Mouse (Mus musculus): ENCODE data around the gene Mroh7. TPM values are rescaled to one million over a fixed set of nuclear protein-coding genes. Genes with fewer than 3 reads are reported as not detected.
"Not testable (repeated sequence)": the region's sequence is repeated elsewhere in the genome, so short reads cannot be mapped to it uniquely, and the experiment has no call there.

Mroh7 gene
- 0.51 and 0.70 TPM in 2 replicates for polyA plus RNA-seq (2015; fragmentation: Nextera tagmentation; extraction: Ambion mirVana)

GRCm38 (mm10) chr4:106730814-106731213 lies at the start of gene Mroh7:
Gene Mroh7, minus strand, starts transcription at chr4:106730925.
- Histone ChIP-seq H3K9ac (no peak within 1 kb of the TSS), H3K36me3 (no peaks in the 10 kb centered on the region), H3K4me3 (no peak within 1 kb of the TSS), H3K27ac (no peak within 1 kb of the TSS), H3K4me1 (no peaks in the 10 kb centered on the region), H3K4me2 (replicated peaks) (no peak within 1 kb of the TSS), H3K27me3 (no peaks in the 10 kb centered on the region), H3K9me3 (no peaks in the 10 kb centered on the region)
- ATAC-seq (ENCODE audit: low FRiP score, low read depth) = no peak
- 79% methylated on average over 7 of the region's 7 CpGs for WGBS

GRCm38 (mm10) chr4:106780045-106780444 lies 49.3 kb upstream of the Mroh7 start:
- Histone ChIP-seq H3K27ac (peak overlapping the region; percentile 72; the same call in 1 of the 2 replicates), H3K27me3 (no peaks in the 10 kb centered on the region), H3K36me3 (no peaks in the 10 kb centered on the region), H3K4me1 (peaks cover 72% of the 10 kb centered on the region), H3K4me3 (no peak overlapping the region), H3K9ac (no peak overlapping the region), H3K9me3 (no peaks in the 10 kb centered on the region), H3K4me2 (replicated peaks) (no peak overlapping the region)
- 36% methylated on average over 3 of the region's 3 CpGs for WGBS
- peak; percentile 18; the same call in 1 of the 2 replicates for ATAC-seq (ENCODE audit: low FRiP score, low read depth)

GRCm38 (mm10) chr4:106778116-106778788 lies 47.5 kb upstream of the Mroh7 start:
- WGBS = 43% methylated on average over 5 of the region's 5 CpGs
- Histone ChIP-seq H3K27ac (peak overlapping the region; percentile 72), H3K27me3 (no peaks in the 10 kb centered on the region), H3K9ac (no peak overlapping the region; the same call in none of the 2 replicates), H3K36me3 (no peaks in the 10 kb centered on the region), H3K9me3 (no peaks in the 10 kb centered on the region), H3K4me3 (no peak overlapping the region), H3K4me2 (replicated peaks) (no peak overlapping the region), H3K4me1 (peaks cover 54% of the 10 kb centered on the region)
- peak; percentile 93 for ATAC-seq (ENCODE audit: low FRiP score, low read depth)

- no peak for ATAC-seq (ENCODE audit: low FRiP score, low read depth)
- 39% methylated on average over 3 of the region's 3 CpGs for WGBS
- no peak overlapping the region for H3K4me3 ChIP-seq
- H3K27ac ChIP-seq = no peak overlapping the region
- H3K4me2 ChIP-seq (replicated peaks) = no peak overlapping the region
- no peak overlapping the region for H3K9ac ChIP-seq
- H3K36me3 ChIP-seq = no peaks in the 10 kb centered on the region
- H3K27me3 ChIP-seq = no peaks in the 10 kb centered on the region
- no peaks in the 10 kb centered on the region for H3K9me3 ChIP-seq
- H3K4me1 ChIP-seq = peaks cover 46% of the 10 kb centered on the region
Observed at GRCm38 (mm10) chr4:106776998-106777397, 46.3 kb upstream of the Mroh7 start.

- not testable (repeated sequence) for H3K4me3 ChIP-seq; ATAC-seq (ENCODE audit: low FRiP score, low read depth)
- 86% methylated on average over 6 of the region's 6 CpGs for WGBS
Observed at GRCm38 (mm10) chr4:106775767-106776166, 45.0 kb upstream of the Mroh7 start.

GRCm38 (mm10) chr4:106772558-106772957 lies 41.8 kb upstream of the Mroh7 start:
- Histone ChIP-seq H3K4me2 (replicated peaks) (no peak overlapping the region), H3K9me3 (no peaks in the 10 kb centered on the region), H3K36me3 (no peaks in the 10 kb centered on the region), H3K4me3 (no peak overlapping the region), H3K9ac (no peak overlapping the region), H3K27ac (no peak overlapping the region), H3K27me3 (no peaks in the 10 kb centered on the region), H3K4me1 (peaks cover 8% of the 10 kb centered on the region)
- WGBS = 95% methylated on average over 1 of the region's 1 CpGs
- no peak for ATAC-seq (ENCODE audit: low FRiP score, low read depth)

More at GRCm38 (mm10) chr4:106775767-106776166, 45.0 kb upstream of the Mroh7 start:
- not testable (repeated sequence) for H3K27ac ChIP-seq; H3K9me3 ChIP-seq; H3K27me3 ChIP-seq; H3K9ac ChIP-seq; H3K36me3 ChIP-seq; H3K4me2 ChIP-seq (replicated peaks)
- H3K4me1 ChIP-seq = peaks cover 40% of the 10 kb centered on the region

- 25% methylated on average over 2 of the region's 2 CpGs for WGBS
- ATAC-seq (ENCODE audit: low FRiP score, low read depth) = no peak
- no peaks in the 10 kb centered on the region for H3K27me3 ChIP-seq
Observed at GRCm38 (mm10) chr4:106769306-106769705, 38.6 kb upstream of the Mroh7 start.

GRCm38 (mm10) chr4:106764166-106764565 lies 33.4 kb upstream of the Mroh7 start:
- H3K4me3 ChIP-seq = no peak overlapping the region
- no peaks in the 10 kb centered on the region for H3K4me1 ChIP-seq
- H3K36me3 ChIP-seq = no peaks in the 10 kb centered on the region; the same call in 1 of the 2 replicates
- no peak overlapping the region for H3K27ac ChIP-seq
- H3K9ac ChIP-seq = no peak overlapping the region
- H3K27me3 ChIP-seq = no peaks in the 10 kb centered on the region
- no peaks in the 10 kb centered on the region for H3K9me3 ChIP-seq
- no peak overlapping the region for H3K4me2 ChIP-seq (replicated peaks)
- WGBS = 82% methylated on average over 7 of the region's 7 CpGs
- no peak for ATAC-seq (ENCODE audit: low FRiP score, low read depth)

More at GRCm38 (mm10) chr4:106769306-106769705, 38.6 kb upstream of the Mroh7 start:
- Histone ChIP-seq H3K27ac (no peak overlapping the region), H3K36me3 (no peaks in the 10 kb centered on the region), H3K9ac (no peak overlapping the region), H3K4me1 (no peaks in the 10 kb centered on the region), H3K4me3 (no peak overlapping the region), H3K9me3 (no peaks in the 10 kb centered on the region), H3K4me2 (replicated peaks) (no peak overlapping the region)

GRCm38 (mm10) chr4:106751726-106752125 lies 21.0 kb upstream of the Mroh7 start:
- Histone ChIP-seq H3K9ac (no peak overlapping the region), H3K27me3 (no peaks in the 10 kb centered on the region), H3K27ac (no peak overlapping the region), H3K4me1 (peaks cover 9% of the 10 kb centered on the region), H3K4me2 (replicated peaks) (no peak overlapping the region), H3K9me3 (no peaks in the 10 kb centered on the region), H3K36me3 (no peaks in the 10 kb centered on the region), H3K4me3 (no peak overlapping the region)
- 85% methylated on average over 6 of the region's 6 CpGs for WGBS
- no peak for ATAC-seq (ENCODE audit: low FRiP score, low read depth)

- 2% methylated on average over 7 of the region's 7 CpGs for WGBS
- H3K27me3 ChIP-seq = no peaks in the 10 kb centered on the region
Observed at GRCm38 (mm10) chr4:106749699-106750098, 19.0 kb upstream of the Mroh7 start.

GRCm38 (mm10) chr4:106747001-106747580 lies 16.4 kb upstream of the Mroh7 start:
- no peaks in the 10 kb centered on the region for H3K9me3 ChIP-seq
- H3K9ac ChIP-seq = 0 out of 2 replicates have a peak overlapping the region, but pooled peaks have one; percentile 13
- 82% methylated on average over 1 of the region's 1 CpGs for whole genome bisulfite sequencing
- H3K36me3 ChIP-seq = no peaks in the 10 kb centered on the region
- no peak for ATAC-seq (ENCODE audit: low FRiP score, low read depth)
- no peak overlapping the region for H3K4me2 ChIP-seq (replicated peaks)
- H3K27me3 ChIP-seq = no peaks in the 10 kb centered on the region
- H3K4me3 ChIP-seq = no peak overlapping the region
- no peak overlapping the region for H3K27ac ChIP-seq
- peaks cover 9% of the 10 kb centered on the region for H3K4me1 ChIP-seq

More at GRCm38 (mm10) chr4:106749699-106750098, 19.0 kb upstream of the Mroh7 start:
- Histone ChIP-seq H3K9ac (no peak overlapping the region), H3K4me3 (peak overlapping the region; percentile 23), H3K4me2 (replicated peaks) (peak overlapping the region; percentile 53), H3K9me3 (no peaks in the 10 kb centered on the region), H3K27ac (no peak overlapping the region), H3K4me1 (peaks cover 9% of the 10 kb centered on the region), H3K36me3 (no peaks in the 10 kb centered on the region)
- peak; percentile 82 for ATAC-seq (ENCODE audit: low FRiP score, low read depth)

- no peak for ATAC-seq (ENCODE audit: low FRiP score, low read depth)
- WGBS = 87% methylated on average over 7 of the region's 7 CpGs
- no peaks in the 10 kb centered on the region for H3K27me3 ChIP-seq
Observed at GRCm38 (mm10) chr4:106745862-106746261, 15.1 kb upstream of the Mroh7 start.

More at GRCm38 (mm10) chr4:106745862-106746261, 15.1 kb upstream of the Mroh7 start:
- Histone ChIP-seq H3K27ac (no peak overlapping the region), H3K4me1 (peaks cover 9% of the 10 kb centered on the region), H3K4me2 (replicated peaks) (no peak overlapping the region), H3K9me3 (no peaks in the 10 kb centered on the region), H3K9ac (no peak overlapping the region), H3K4me3 (no peak overlapping the region), H3K36me3 (no peaks in the 10 kb centered on the region)

Data from limb, embryonic 13.5 days (tissue).